Mouse (Mus musculus): ENCODE data around the gene Acvr1.

Acvr1 gene

DNA sequence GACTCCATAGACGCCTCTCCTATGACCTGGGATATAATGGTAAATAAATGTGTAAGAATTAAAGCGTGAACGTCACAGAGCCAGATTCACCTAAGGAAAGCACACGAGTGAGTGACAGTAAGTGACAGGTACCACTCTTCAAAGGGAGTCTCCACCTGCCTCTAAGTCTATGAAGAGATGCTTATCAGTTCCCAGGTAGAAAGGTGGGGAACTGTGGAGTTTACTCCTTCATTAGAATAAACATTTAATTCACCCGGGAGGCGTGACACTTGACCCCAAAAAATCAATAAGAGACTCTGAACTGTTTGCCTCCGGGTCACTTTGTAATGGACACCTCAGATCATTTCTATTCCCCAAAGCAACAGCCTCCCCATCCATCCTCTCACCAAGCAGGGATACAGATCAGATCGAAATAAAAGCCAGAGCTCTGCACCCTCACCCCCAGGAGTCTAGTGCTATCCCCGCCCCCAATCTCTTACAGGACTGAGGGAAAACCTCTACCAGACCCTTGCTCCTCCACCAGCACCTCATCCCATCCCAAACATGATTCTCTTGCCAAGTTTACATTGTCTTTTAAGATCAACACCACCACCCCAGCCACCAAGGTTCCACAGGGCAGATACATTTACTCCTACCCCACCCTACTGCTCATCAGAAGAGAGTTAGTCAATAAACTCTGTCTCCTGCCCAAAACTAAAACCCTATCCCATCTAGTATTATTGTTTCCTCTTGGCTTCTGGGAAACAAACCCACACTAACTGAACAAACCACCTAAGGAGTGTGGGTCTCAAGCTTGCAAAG, 9.7 kb downstream of the Acvr1 start:
- DNase-seq = no peak

DNA sequence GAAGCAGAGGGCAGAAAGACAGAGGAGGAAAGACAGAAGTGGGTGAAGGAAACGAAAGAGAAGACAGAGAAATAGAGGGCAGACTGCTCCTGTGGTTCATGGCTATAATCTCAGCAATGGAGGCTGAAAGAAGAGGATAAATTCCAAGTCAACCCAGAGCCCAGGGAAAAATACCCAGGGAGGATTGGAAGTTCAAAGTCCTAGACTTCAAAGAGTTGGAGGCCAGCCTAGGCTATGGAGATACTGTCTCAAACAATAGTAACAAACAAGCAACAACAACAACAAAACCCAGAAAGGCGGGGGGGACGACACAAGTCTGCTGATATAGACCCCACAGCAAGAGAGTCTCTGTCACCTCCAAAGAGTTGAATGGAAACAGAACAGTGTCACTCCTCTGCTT, 14.7 kb downstream of the Acvr1 start:
- no peak for DNase-seq

DNA sequence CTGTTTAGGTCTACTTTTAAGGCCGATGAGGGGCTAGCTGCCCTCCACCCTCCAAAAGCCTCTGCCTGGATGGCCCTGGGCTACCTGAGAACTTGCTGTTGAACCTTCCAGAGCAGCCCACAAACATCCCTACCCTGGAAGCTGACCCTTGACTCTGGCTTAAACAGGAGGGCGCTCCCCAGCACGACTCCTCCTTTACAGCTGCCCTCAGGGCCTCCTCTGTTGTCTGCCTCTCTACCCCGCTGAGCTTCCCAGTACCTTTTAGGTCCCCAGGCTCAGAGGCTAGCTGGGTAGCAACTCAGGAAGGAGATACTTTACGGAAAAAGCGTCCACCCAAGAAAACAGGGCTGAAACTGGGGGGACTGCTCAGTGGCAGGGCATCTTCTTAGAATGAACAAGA, 15.1 kb downstream of the Acvr1 start:
- DNase-seq = no peak

DNA sequence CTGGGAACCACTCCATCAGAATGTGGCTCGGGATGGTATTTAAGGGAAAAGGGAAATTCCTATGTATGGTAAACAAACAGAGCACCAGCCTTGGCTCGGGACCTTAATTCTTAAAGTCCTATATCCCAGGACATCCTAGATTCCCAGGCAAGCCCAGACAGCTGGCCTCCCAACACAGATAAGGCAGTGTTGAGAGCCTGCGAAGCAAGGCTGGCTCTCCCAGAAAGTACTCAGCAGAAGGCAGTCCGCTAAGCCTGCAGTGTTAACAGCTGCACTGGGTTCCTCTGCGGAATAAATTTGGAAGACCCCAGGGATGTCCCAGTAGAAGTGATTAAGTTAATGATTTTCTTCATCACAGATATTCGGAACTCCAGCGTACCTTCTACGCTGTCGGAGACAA, 16.5 kb downstream of the Acvr1 start:
- DNase-seq = no peak

DNA sequence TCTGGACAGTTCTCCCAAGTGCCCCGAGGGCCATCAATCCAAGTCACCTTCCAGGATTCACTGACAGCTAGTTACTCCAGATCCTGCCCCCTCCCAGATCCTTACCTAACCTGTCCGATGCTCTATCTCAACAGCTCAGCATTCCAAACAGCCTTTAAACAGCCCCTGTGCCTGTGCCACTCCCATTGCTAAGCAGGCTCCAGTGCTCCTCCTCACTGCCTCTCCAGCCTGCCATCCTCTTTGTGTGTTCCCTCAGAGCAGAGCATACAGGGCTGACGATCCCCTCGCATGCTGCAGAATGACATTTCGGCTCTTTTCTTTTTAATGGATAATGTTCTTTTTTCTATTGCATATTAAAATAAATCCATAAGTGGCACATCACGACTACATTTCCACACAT, 17.0 kb downstream of the Acvr1 start:
- no peak for DNase-seq

DNA sequence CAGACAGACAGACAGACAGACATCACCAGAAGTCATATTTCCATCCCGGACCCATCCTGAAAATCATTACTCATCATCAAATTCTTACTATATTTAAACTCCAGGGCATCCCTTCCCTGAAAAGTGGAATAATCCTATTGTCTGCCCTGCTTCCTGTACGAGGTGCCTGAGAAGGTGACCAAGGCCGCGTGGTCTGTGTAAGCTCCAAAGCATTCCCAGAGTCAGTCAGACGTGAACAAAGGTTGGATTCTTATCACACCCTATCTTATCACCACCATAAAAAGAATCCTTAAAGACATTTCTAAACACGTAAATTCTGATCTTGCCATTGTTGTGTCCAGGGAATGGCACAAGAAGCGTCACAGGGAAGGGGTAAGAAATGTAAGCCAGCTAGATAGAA, 18.0 kb downstream of the Acvr1 start:
- DNase-seq = no peak

DNA sequence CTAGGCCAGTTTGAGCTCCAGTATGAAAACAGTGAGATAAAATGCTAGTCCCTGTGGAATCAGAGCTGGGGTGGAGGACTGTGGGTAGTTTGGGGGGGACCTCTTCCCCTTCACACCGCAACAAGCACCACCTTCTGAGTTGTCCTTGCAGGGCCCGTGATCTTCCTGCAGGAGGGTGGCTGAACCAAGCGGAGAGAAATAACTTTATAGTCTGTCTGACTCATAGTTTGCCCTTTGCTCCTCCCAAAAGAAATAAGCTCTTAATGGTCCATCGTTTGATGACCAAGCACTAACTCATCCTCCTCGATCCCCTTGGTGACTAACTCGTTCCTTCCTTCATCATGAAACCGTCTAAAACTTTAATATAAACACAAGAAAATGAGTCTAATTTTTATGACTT, 20.7 kb downstream of the Acvr1 start:
- DNase-seq = no peak

DNA sequence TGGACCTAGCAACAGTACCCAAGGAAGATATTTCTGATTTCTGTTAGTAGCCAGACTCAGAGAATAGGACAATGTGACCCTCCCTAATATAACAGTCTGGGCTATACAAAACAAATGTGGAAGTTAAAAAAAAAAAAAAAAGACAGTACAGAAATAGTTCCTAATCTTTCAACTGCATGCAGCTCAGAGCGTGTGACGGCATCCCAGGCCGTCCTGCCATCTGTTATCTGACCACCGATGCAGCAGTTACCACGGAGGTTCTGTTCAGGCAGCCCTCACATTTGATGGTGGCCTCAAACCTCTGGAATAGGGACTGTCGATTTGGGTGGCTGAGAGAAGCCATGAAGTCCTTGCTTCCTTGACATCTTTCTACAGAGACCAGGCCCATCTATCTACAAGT, 22.6 kb downstream of the Acvr1 start:
- DNase-seq = no peak

DNA sequence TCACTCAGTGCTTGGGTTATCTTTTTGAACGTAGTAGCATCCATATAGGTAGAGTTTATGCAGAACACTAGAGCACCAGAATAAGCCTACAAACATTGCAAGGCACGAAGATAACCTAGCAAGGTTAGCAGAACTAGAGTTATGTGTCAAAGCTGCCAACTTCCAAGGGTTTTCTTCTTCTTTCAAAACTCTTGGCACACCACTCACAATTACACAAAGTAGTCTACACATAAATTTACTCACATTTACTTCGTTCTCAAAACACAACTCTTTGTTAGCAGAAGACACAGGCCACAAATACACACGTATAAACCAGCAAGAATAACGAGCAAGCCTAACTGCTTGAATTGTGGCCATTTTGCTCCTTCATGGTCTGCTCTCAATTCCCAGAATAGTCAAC, 23.7 kb downstream of the Acvr1 start:
- no peak for DNase-seq

DNA sequence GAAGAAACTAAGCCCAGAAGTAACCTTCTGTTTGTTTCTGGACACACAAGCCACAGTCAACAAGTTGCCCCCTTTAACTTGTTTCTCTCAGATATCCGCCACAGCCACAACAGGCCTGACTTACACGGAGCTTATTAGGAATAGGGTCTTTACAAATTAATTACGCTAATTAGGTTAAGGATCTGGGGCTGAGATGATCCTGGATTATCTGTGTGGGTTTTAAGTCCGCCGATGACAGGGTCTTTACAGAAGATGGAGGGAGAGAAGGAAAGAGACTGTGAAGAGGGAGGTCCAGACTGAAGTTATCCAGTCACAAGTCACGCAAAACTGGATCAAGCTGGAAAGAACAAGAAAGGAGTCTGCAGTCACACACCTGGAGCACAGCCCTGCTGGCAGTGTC, 28.8 kb downstream of the Acvr1 start:
- no peak for DNase-seq

DNA sequence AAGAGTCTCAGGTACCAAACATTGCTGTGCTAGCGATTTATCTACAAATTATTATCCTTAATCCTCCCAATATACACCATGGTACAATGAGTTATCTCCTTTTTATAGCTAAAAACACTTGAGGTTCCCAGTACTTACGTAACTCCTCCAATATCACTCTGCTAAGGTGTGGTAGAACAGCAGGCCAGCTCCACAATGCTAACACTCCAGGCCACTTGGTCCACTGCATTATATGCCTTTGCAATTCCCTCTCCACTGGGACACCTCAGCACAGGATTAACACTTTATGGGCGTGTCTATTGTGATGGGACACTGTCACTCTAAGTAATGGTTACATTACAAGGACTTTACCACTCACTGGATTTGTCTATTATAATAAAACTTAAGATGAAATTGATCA, 30.2 kb downstream of the Acvr1 start:
- DNase-seq = no peak

DNA sequence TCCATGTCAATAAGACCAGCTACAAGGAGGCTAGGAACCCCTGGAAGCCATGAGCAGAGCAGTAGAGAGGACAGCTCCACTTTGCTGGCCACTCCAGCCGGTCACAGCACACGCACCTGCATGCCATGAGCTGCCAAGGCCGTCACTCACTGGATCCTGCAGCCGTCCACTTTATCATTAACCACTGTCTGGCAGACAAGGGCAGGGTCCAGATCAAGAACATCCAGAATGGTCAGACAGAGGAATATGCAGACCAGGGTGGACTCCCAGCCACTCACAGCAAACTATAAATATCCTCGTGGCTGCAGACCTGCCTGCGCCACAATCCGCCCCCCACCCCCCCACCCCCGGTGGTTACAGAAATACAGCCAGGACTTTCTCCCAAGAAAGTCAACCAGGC, 31.7 kb downstream of the Acvr1 start:
- DNase-seq = no peak

DNA sequence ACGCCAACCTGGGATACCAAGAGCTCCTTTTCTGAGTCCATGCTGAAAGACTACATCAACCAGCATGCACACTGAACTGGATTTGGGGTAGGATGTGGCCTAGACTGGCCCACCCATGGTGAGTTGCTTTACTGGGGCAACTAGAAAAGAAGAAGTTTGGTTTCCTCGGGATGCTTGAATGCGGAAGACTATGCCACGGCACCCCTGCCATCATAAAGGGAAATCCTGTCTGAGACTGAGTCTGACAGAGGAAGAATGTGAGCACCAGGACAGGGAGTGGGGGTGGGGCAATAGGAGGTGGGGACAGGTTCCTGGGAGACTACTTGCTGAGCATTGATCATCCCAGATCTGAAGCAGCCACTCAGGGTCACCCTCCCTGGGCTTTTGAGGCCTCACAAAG, 32.6 kb downstream of the Acvr1 start:
- no peak for DNase-seq

DNA sequence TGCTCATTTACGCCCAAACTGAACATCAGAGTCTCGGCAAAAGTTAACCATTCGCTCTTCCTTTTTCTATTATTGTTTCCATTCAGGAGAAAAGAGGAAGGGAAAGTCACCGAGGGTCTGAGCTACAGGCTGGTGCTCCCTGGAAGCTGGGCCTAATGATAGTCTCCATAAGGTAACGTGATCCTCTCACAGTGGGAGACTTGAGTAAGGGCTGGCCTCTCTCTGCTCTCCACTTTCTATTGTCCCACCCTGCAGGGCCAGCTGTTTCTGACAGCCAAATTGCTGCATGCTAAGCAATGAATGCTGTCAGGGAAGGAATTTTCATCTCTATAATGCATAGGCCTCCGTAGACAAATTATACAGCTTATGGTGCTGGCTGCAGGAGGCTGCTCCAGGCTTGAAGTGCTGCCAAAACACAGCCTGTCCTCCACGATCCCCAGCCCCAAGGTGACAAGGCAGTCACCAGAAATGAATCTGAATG, 33.4 kb downstream of the Acvr1 start:
- DNase-seq = no peak

DNA sequence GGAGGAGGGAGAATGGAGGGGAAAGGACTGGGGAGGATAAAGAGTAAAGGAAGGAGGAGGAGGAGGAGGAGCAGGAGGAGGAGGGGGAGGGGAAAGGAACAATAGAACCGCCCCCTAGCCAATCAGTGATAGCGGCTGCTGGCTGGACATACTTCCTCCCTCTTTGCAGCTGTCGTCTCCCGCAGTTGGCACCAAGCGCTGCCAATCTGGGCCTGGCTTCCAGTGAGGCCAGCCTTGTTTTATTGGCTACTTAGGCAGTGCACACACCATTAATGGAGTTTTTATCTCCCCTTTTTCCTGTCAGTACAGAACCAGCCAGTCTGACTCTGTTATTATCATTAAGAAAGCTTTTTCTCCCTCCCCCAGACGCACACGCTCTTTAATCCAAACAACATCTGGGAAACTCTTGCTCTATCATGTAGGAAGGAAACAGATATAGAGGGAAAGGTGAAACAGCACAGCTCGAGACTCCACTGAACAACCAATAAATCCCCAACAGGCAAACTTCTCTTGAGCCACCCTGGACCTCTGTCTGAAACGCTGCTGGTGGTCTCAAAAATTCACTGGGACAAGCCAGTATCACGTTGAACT, 34.6 kb downstream of the Acvr1 start:
- no peak for DNase-seq

DNA sequence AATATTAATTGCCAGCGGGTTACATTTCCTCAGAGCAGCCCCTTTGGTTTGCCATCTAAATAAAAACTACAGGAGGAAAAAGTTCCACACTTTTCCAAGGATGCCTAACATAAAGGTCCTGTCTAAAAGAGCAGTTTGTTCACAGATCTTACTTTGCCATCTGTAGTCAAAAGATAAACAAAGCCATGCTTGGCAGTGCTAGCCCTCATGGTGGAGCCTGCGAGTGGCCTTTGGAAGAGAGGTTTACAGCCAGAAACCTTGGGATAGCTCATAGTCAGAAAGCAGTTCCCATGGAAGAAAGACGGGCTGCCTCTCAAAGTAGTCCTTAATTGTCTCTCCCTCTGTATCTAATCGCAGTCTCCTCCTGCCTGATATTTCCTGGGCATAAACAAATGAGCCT, 36.4 kb downstream of the Acvr1 start:
- no peak for DNase-seq

DNA sequence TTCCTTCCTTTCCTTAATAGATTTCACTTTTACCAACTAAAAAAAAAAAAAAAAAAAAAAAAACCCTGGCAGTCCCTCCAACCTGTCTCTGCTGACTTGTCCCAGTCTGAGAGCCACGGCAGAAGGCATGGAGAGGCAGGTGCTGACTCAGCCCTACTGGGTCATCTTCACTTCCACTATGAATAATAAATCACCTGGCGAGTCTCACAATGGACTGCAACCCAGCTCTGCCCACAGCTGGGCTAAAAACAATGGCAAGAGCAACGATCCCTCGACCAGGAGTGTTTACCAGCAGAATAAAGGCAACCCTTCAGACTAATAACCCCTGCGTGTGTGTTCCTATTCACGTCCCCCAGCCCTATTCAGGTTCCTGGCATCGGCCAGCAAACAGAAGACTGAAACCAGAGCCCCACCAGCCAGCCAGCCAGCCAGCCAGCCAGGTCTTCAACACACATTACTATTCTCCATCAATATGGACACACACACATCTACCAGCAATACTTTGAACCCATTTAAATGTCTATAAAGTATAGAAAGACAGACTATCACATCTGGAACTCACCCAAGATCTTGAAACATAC, 37.0 kb downstream of the Acvr1 start:
- no peak for DNase-seq

DNA sequence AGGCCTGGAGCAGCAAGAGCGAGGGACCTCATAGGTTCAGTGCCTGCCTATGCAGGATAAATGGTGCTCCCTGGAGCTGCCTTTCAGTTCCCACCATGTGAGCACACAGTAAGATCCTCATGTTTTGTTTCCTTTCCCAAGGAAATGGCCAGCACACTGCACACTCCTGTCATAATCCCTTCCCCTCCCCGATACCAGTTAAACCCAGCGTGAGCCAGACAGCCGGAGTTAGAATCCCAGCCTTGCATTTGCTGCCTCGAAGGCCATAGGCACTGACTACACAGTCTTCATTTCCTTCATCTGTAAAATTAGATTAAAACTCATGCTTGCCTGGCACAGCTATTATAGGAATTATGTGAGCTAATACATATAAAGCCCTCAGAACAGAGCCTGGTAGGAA, 37.6 kb downstream of the Acvr1 start:
- DNase-seq = no peak

DNA sequence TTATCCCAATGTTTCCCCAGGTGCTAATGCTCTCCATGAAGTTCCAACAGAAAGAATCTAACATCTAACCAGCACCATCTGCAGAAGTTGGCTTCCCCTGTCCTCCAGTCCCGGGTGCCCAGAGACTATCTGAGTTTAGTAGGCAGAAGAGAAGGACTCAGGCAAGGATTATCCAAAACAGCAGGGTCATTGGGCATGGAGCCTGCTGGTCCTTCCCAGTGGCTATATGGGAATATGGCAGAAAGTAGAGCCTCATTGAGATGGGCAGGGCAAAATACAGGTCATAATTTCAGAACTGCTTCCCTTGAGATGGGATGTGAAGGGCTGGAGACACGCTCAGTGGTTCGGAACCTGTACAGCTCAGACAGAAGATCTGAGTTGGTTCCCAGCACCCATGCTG, 39.2 kb downstream of the Acvr1 start:
- DNase-seq = no peak

DNA sequence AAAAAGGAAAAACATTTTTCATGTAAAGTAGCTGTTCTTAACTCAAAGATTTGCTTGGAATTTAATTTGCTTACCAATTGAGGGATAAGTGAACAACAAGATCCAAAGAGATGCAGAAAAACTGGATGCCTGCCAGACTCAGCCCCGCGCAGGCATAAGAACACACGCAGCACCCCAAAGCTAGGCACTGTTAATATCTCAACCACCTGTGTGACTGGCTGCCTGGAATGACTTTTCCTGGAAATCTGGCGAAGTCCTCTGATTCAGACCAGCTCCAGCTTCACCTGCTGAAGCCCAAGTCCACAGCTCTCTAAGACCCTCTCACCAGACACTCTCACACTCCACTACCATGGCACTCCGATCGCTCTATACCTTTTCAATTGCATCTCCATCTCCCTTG, 42.6 kb downstream of the Acvr1 start:
- DNase-seq = no peak

DNA sequence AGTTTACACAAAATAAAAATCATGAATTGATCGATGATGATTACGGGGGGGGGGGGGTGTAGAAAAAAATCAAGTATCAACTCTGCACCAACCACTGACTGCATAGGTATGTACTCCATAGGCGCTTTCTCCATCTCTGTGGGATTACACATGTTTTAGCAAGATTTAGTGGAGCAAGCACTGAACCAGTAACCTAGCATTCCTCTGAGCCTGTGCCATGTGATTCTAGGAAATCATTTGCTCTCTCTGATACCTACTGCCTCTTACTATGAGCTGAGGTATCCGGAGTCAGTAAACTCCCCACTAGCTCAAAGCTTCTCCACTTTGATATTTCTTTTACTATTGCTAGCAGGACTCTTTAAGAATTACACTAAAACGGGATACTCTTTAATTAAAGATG, 43.1 kb downstream of the Acvr1 start:
- DNase-seq = no peak

DNA sequence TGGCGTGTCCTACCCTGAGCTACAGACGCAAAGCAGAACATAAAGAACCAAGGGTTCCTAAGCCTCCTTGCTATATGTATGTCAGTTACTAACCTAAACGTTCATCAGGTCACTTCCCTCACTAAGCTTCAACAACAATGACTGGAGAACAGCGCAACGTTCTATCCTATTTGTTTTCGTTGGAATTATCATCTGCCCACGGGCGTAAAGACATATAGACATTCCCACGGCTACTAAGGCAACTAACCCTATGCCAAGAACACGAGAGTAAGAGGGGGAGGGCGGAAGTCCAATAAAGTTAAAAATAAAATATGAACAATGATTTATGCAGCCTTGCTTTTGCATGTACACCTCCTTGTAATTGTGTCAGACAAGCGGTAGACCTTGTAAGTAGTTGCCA, 43.9 kb downstream of the Acvr1 start:
- no peak for DNase-seq

DNA sequence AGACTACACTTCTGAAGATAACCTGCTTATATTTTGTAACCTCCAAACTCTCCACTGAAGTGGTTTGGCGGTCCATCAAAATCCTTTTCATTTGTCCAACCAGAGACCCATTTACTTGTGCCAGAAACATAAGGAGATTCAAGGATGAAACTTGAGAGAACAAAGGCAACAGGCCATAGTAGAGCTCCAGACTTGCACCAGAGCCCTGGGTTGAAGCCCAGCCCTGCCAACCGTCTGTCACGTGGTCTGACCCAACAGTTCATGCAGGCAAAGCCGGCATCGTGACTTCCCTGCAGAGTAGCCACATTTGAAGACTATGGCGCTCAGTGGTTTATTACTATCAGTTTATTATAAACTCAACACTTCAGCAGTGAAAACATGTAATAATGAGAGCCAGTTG, 45.3 kb downstream of the Acvr1 start:
- DNase-seq = no peak

DNA sequence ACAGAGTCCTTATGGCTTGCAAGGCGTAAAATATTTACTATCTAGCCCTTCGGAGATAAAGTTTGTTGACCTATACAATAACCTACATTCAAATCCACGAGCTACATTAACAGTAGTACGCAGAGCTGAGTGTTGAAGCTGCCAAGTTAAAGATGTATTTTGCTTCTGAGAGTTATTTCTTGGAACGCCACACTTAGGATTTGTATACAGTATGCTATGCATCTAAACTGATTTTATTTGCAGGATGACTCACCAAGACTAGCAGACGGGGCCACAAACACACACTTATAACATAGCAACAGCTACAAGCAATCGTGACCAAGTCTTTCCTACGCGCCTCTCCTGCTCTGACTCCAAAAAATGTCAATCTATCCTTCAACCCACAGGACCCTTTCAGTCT, 46.2 kb downstream of the Acvr1 start:
- no peak for DNase-seq

DNA sequence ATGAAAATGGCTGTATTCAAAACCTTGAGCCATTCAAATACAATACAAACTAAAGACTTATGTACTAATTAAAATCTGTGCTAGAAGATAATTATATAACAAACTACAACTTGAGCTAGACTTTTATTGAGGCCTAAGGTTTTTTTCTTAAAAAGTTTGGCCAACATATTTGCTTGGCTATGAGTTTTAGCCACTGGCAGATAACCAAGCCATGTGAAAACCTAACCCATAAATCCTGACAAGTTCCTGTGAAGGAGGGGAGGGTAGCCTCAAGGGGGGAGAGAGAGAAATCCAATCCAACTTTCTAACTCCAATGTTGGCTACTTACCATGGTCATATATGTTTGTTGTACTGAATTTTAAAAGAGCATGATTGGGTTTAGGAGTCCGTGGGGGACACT, 48.4 kb downstream of the Acvr1 start:
- DNase-seq = no peak

Measured in thymus, adult 18-20 months (tissue).